Mouse (Mus musculus): Measurements from ENCODE around the gene Ralbp1. TPM values are rescaled to one million over a fixed set of nuclear protein-coding genes. Genes with fewer than 3 reads are reported as not detected.
A peak's percentile ranks its signal among the peaks of the same experiment; 100 is the strongest.

Gene Ralbp1
- polyA plus RNA-seq, 1 experiment from 2014 or later = 45.4 TPM

GRCm38 (mm10) chr17:65851749-65852148, 33.8 kb downstream of the Ralbp1 start:
- Histone ChIP-seq H3K27ac (ENCODE audit: low read depth, low read length) (no peak overlapping the region), H3K4me1 (ENCODE audit: control insufficient read depth, insufficient read depth, low read length) (no peaks in the 10 kb centered on the region), H3K27me3 (ENCODE audit: control insufficient read depth, insufficient read depth, low read length) (no peaks in the 10 kb centered on the region), H3K4me2 (no peak overlapping the region), H3K36me3 (ENCODE audit: control insufficient read depth, insufficient read depth, low read length) (peaks cover 7% of the 10 kb centered on the region; the same call in 1 of the 2 replicates), H3K9me3 (ENCODE audit: control insufficient read depth, low read length) (no peaks in the 10 kb centered on the region), H3K9ac (ENCODE audit: low read length) (no peak overlapping the region), H3K4me3 (ENCODE audit: low read depth, low read length) (no peak overlapping the region)
- DNase-seq (ENCODE audit: low spot score, missing footprints) (no peak), ATAC-seq (ENCODE audit: low FRiP score) (no peak)
- 94% methylated on average over 6 of the region's 6 CpGs for WGBS

GRCm38 (mm10) chr17:65850487-65850886, 35.1 kb downstream of the Ralbp1 start:
- 91% methylated on average over 17 of the region's 17 CpGs for WGBS
- Histone ChIP-seq H3K9ac (ENCODE audit: low read length) (no peak overlapping the region), H3K27me3 (ENCODE audit: control insufficient read depth, insufficient read depth, low read length) (no peaks in the 10 kb centered on the region), H3K4me2 (no peak overlapping the region), H3K4me1 (ENCODE audit: control insufficient read depth, insufficient read depth, low read length) (no peaks in the 10 kb centered on the region), H3K9me3 (ENCODE audit: control insufficient read depth, low read length) (no peaks in the 10 kb centered on the region), H3K36me3 (ENCODE audit: control insufficient read depth, insufficient read depth, low read length) (peaks cover 7% of the 10 kb centered on the region; the same call in 1 of the 2 replicates), H3K4me3 (ENCODE audit: low read depth, low read length) (no peak overlapping the region), H3K27ac (ENCODE audit: low read depth, low read length) (no peak overlapping the region)
- DNase-seq (ENCODE audit: low spot score, missing footprints) (no peak), ATAC-seq (ENCODE audit: low FRiP score) (no peak)

GRCm38 (mm10) chr17:65847694-65848449, 37.7 kb downstream of the Ralbp1 start:
- ATAC-seq (ENCODE audit: low FRiP score) (no peak), DNase-seq (ENCODE audit: low spot score, missing footprints) (no peak)
- Histone ChIP-seq H3K4me3 (ENCODE audit: low read depth, low read length) (no peak overlapping the region), H3K9ac (ENCODE audit: low read length) (no peak overlapping the region), H3K27ac (ENCODE audit: low read depth, low read length) (no peak overlapping the region), H3K36me3 (ENCODE audit: control insufficient read depth, insufficient read depth, low read length) (peaks cover 7% of the 10 kb centered on the region; the same call in 1 of the 2 replicates), H3K27me3 (ENCODE audit: control insufficient read depth, insufficient read depth, low read length) (no peaks in the 10 kb centered on the region), H3K4me1 (ENCODE audit: control insufficient read depth, insufficient read depth, low read length) (no peaks in the 10 kb centered on the region), H3K9me3 (ENCODE audit: control insufficient read depth, low read length) (no peaks in the 10 kb centered on the region), H3K4me2 (no peak overlapping the region)
- 90% methylated on average over 11 of the region's 11 CpGs for WGBS

- WGBS = 94% methylated on average over 6 of the region's 6 CpGs
- H3K36me3 ChIP-seq (ENCODE audit: control insufficient read depth, insufficient read depth, low read length) = peaks cover 6% of the 10 kb centered on the region
- no peak overlapping the region for H3K4me2 ChIP-seq
- H3K27ac ChIP-seq (ENCODE audit: low read depth, low read length) = no peak overlapping the region
- H3K4me1 ChIP-seq (ENCODE audit: control insufficient read depth, insufficient read depth, low read length) = no peaks in the 10 kb centered on the region
- DNase-seq (ENCODE audit: low spot score, missing footprints) = peak; percentile 70
- H3K9me3 ChIP-seq (ENCODE audit: control insufficient read depth, low read length) = no peaks in the 10 kb centered on the region
- no peak overlapping the region for H3K9ac ChIP-seq (ENCODE audit: low read length)
- H3K27me3 ChIP-seq (ENCODE audit: control insufficient read depth, insufficient read depth, low read length) = no peaks in the 10 kb centered on the region
- no peak overlapping the region for H3K4me3 ChIP-seq (ENCODE audit: low read depth, low read length)
- no peak for ATAC-seq (ENCODE audit: low FRiP score)
Measured at GRCm38 (mm10) chr17:65845423-65845822, 40.2 kb downstream of the Ralbp1 start.

- Histone ChIP-seq H3K4me1 (ENCODE audit: control insufficient read depth, insufficient read depth, low read length) (no peaks in the 10 kb centered on the region), H3K27ac (ENCODE audit: low read depth, low read length) (no peak overlapping the region), H3K36me3 (ENCODE audit: control insufficient read depth, insufficient read depth, low read length) (peaks cover 23% of the 10 kb centered on the region), H3K9me3 (ENCODE audit: control insufficient read depth, low read length) (no peaks in the 10 kb centered on the region), H3K27me3 (ENCODE audit: control insufficient read depth, insufficient read depth, low read length) (no peaks in the 10 kb centered on the region), H3K4me2 (no peak overlapping the region), H3K9ac (ENCODE audit: low read length) (no peak overlapping the region), H3K4me3 (ENCODE audit: low read depth, low read length) (no peak overlapping the region)
- ATAC-seq (ENCODE audit: low FRiP score) (no peak), DNase-seq (ENCODE audit: low spot score, missing footprints) (no peak)
- WGBS = 84% methylated on average over 10 of the region's 10 CpGs
Measured at GRCm38 (mm10) chr17:65842669-65843381, 42.8 kb downstream of the Ralbp1 start.

GRCm38 (mm10) chr17:65839541-65840256, 45.9 kb downstream of the Ralbp1 start:
- Histone ChIP-seq H3K9me3 (ENCODE audit: control insufficient read depth, low read length) (no peaks in the 10 kb centered on the region), H3K9ac (ENCODE audit: low read length) (no peak overlapping the region), H3K27ac (ENCODE audit: low read depth, low read length) (no peak overlapping the region), H3K4me2 (no peak overlapping the region), H3K4me3 (ENCODE audit: low read depth, low read length) (no peak overlapping the region), H3K4me1 (ENCODE audit: control insufficient read depth, insufficient read depth, low read length) (no peaks in the 10 kb centered on the region), H3K36me3 (ENCODE audit: control insufficient read depth, insufficient read depth, low read length) (peaks cover 41% of the 10 kb centered on the region), H3K27me3 (ENCODE audit: control insufficient read depth, insufficient read depth, low read length) (no peaks in the 10 kb centered on the region)
- no peak for ATAC-seq (ENCODE audit: low FRiP score)
- 89% methylated on average over 7 of the region's 7 CpGs for WGBS
- DNase-seq (ENCODE audit: low spot score, missing footprints) = no peak

- no peaks in the 10 kb centered on the region for H3K4me1 ChIP-seq (ENCODE audit: control insufficient read depth, insufficient read depth, low read length)
- no peak overlapping the region for H3K9ac ChIP-seq (ENCODE audit: low read length)
- peaks cover 47% of the 10 kb centered on the region for H3K36me3 ChIP-seq (ENCODE audit: control insufficient read depth, insufficient read depth, low read length)
- ATAC-seq (ENCODE audit: low FRiP score) = no peak
- no peaks in the 10 kb centered on the region for H3K27me3 ChIP-seq (ENCODE audit: control insufficient read depth, insufficient read depth, low read length)
- no peaks in the 10 kb centered on the region for H3K9me3 ChIP-seq (ENCODE audit: control insufficient read depth, low read length)
- DNase-seq (ENCODE audit: low spot score, missing footprints) = no peak
- H3K27ac ChIP-seq (ENCODE audit: low read depth, low read length) = no peak overlapping the region
- 91% methylated on average over 3 of the region's 3 CpGs for WGBS
- H3K4me2 ChIP-seq = no peak overlapping the region
- H3K4me3 ChIP-seq (ENCODE audit: low read depth, low read length) = no peak overlapping the region
Measured at GRCm38 (mm10) chr17:65836746-65837145, 48.9 kb downstream of the Ralbp1 start.

GRCm38 (mm10) chr17:65833891-65834290, 51.7 kb downstream of the Ralbp1 start:
- peak; percentile 80 for DNase-seq (ENCODE audit: low spot score, missing footprints)
- peaks cover 41% of the 10 kb centered on the region for H3K36me3 ChIP-seq (ENCODE audit: control insufficient read depth, insufficient read depth, low read length)
- WGBS = 97% methylated on average over 3 of the region's 3 CpGs

More at GRCm38 (mm10) chr17:65833891-65834290, 51.7 kb downstream of the Ralbp1 start:
- no peaks in the 10 kb centered on the region for H3K27me3 ChIP-seq (ENCODE audit: control insufficient read depth, insufficient read depth, low read length)
- no peak overlapping the region for H3K27ac ChIP-seq (ENCODE audit: low read depth, low read length)
- no peak overlapping the region for H3K9ac ChIP-seq (ENCODE audit: low read length)
- no peaks in the 10 kb centered on the region for H3K4me1 ChIP-seq (ENCODE audit: control insufficient read depth, insufficient read depth, low read length)
- ATAC-seq (ENCODE audit: low FRiP score) = no peak
- H3K9me3 ChIP-seq (ENCODE audit: control insufficient read depth, low read length) = no peaks in the 10 kb centered on the region
- no peak overlapping the region for H3K4me2 ChIP-seq
- H3K4me3 ChIP-seq (ENCODE audit: low read depth, low read length) = no peak overlapping the region

Data from midbrain, embryonic 11.5 days (tissue).